Mouse (Mus musculus): Measurements from ENCODE around the gene Klhl25. TPM values are rescaled to one million over a fixed set of nuclear protein-coding genes. Genes with fewer than 3 reads are reported as not detected.
"Not testable (repeated sequence)": the region's sequence is repeated elsewhere in the genome, so short reads cannot be mapped to it uniquely, and the experiment has no call there.

Klhl25 gene
- polyA plus RNA-seq, 1 experiment from 2014 or later, result 40.1 TPM

GRCm38 (mm10) chr7:75881791-75882190, 33.7 kb downstream of the Klhl25 start:
- Histone ChIP-seq H3K9me3 (no peaks in the 10 kb centered on the region), H3K36me3 (no peaks in the 10 kb centered on the region), H3K27ac (replicated peaks) (no peak overlapping the region), H3K9ac (replicated peaks) (no peak overlapping the region), H3K27me3 (no peaks in the 10 kb centered on the region), H3K4me2 (replicated peaks) (no peak overlapping the region), H3K4me1 (peaks cover 7% of the 10 kb centered on the region), H3K4me3 (no peak overlapping the region)
- WGBS, result 75% methylated on average over 3 of the region's 3 CpGs
- no peak for ATAC-seq (replicated peaks)

DNA sequence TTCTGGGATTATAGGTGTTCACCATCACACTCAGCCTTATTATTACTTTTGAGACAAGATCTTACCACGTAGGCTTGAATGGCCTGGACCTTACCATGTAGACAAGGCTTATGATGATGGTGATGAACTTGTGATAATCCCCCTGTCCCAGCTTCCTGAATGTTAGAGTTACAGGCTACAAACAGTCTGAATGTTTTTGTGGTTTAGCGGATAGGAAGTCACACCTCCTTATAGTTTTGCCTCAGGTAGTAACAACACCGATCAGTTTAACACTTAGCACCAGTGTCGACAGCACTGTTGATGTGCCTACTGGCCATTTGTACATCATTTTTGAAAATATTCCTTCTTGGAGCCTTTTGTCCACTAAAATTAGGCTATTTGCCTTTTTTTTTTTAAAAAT, 43.4 kb downstream of the Klhl25 start:
- H3K27me3 ChIP-seq, result no peaks in the 10 kb centered on the region
- H3K4me1 ChIP-seq, result no peaks in the 10 kb centered on the region

GRCm38 (mm10) chr7:75892737-75893136, 44.6 kb downstream of the Klhl25 start:
- Histone ChIP-seq H3K9ac (replicated peaks) (no peak overlapping the region), H3K27ac (replicated peaks) (no peak overlapping the region), H3K27me3 (no peaks in the 10 kb centered on the region), H3K36me3 (no peaks in the 10 kb centered on the region), H3K4me1 (no peaks in the 10 kb centered on the region), H3K4me3 (no peak overlapping the region), H3K4me2 (replicated peaks) (no peak overlapping the region), H3K9me3 (no peaks in the 10 kb centered on the region)
- ATAC-seq (replicated peaks), result no peak
- WGBS, result 88% methylated on average over 3 of the region's 3 CpGs

More for the DNA sequence above, 43.4 kb downstream of the Klhl25 start:
- Histone ChIP-seq H3K36me3 (no peaks in the 10 kb centered on the region), H3K27ac (replicated peaks) (no peak overlapping the region), H3K9ac (replicated peaks) (no peak overlapping the region), H3K9me3 (no peaks in the 10 kb centered on the region), H3K4me3 (no peak overlapping the region), H3K4me2 (replicated peaks) (no peak overlapping the region)
- WGBS, result 93% methylated on average over 4 of the region's 4 CpGs
- no peak for ATAC-seq (replicated peaks)

- Histone ChIP-seq H3K36me3 (no peaks in the 10 kb centered on the region), H3K4me2 (replicated peaks) (no peak overlapping the region), H3K27ac (replicated peaks) (no peak overlapping the region), H3K9ac (replicated peaks) (no peak overlapping the region), H3K27me3 (no peaks in the 10 kb centered on the region), H3K9me3 (no peaks in the 10 kb centered on the region), H3K4me1 (no peaks in the 10 kb centered on the region), H3K4me3 (no peak overlapping the region)
- ATAC-seq (replicated peaks), result no peak
- 89% methylated on average over 8 of the region's 8 CpGs for WGBS
Measured at GRCm38 (mm10) chr7:75893709-75894108, 45.6 kb downstream of the Klhl25 start.

DNA sequence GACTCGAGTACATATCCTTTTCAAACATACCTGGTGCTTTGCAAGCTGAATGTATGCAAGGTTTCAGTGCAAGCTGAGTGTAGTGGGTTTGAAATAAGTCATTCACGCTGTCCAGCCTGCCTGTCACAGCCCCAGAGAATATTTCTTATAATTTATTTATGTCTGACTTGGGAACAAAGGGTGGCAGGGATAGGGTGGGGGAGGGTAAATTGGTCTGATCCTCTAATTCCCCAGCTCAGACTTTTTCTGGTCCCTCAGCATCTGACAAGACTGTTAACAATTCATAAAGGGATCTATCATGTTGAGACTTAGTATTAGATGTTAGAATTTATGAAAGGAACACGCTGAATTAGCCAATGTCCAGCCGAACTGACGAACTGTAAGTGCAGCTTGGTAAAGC, 48.9 kb downstream of the Klhl25 start:
- Histone ChIP-seq H3K4me1 (no peaks in the 10 kb centered on the region), H3K27me3 (no peaks in the 10 kb centered on the region), H3K36me3 (no peaks in the 10 kb centered on the region), H3K4me2 (replicated peaks) (no peak overlapping the region), H3K9ac (replicated peaks) (no peak overlapping the region), H3K27ac (replicated peaks) (no peak overlapping the region), H3K9me3 (no peaks in the 10 kb centered on the region), H3K4me3 (no peak overlapping the region)
- no peak for ATAC-seq (replicated peaks)
- 89% methylated on average over 5 of the region's 5 CpGs for WGBS

DNA sequence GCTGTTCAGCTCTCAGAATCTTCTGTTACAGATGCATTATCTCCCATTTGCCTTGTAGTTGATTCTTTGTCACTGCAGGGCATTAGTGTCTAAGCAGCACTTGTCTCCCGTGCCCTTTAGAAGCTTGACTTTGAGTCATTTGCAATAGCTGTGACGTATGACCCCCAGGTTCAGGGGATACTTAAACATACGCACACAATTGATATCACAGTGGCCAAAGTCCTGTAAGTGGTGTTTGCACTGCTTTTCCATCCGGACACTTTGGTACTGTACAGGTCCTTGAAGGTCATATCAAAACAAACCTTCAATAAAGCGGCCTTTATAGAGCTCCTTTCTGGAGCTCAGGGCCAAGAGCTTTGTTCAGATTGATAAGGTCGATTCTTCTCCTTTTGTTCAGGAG, 51.0 kb downstream of the Klhl25 start:
- H3K27me3 ChIP-seq, result no peaks in the 10 kb centered on the region
- ATAC-seq (replicated peaks), result no peak
- 70% methylated on average over 6 of the region's 6 CpGs for WGBS
- H3K27ac ChIP-seq (replicated peaks), result no peak overlapping the region
- H3K9me3 ChIP-seq, result no peaks in the 10 kb centered on the region
- no peaks in the 10 kb centered on the region for H3K36me3 ChIP-seq
- H3K4me1 ChIP-seq, result no peaks in the 10 kb centered on the region
- no peak overlapping the region for H3K4me2 ChIP-seq (replicated peaks)
- no peak overlapping the region for H3K9ac ChIP-seq (replicated peaks)
- no peak overlapping the region for H3K4me3 ChIP-seq

DNA sequence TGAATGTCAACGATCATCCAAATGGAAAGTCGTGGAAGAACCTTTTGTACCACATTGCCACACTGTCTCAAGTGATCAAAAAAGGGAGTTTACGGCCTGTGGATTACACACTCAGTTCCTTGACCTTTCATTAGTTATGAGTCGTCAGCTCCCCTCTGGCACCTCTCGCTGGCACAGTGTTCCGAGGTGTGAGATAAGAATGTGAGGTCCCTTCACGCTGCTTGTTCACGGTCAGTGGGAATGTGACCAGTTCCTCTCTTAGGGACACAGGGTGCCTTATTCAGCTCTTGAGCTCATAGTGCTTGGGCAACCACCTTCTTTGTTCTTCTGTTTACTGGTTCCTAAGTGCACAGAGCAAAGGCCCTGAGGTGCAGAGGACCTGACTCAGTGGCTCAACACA, 51.4 kb downstream of the Klhl25 start:
- no peaks in the 10 kb centered on the region for H3K27me3 ChIP-seq
- 62% methylated on average over 8 of the region's 8 CpGs for WGBS

DNA sequence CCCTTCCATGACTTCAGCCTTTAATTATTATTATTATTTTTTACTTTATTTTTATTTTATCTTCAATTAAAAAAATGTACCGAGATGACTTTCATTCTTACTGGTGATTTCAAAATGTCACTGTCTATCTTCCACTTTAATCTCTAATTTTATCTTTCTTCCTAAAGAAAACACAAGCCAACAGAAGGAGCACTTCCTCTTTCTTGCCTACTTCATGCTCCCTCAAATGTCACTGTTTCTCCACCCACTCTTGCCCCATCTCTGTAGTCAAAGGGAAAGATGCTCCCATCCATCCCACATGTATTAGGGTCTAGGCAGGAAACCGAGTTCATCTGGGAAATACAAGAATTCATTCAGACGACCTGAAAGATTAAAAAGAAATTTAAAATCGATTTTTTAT, 51.8 kb downstream of the Klhl25 start:
- no peak overlapping the region for H3K4me3 ChIP-seq
- 76% methylated on average over 4 of the region's 4 CpGs for WGBS
- no peak overlapping the region for H3K4me2 ChIP-seq (replicated peaks)
- H3K9ac ChIP-seq (replicated peaks), result no peak overlapping the region
- no peak for ATAC-seq (replicated peaks)
- H3K9me3 ChIP-seq, result no peaks in the 10 kb centered on the region
- no peaks in the 10 kb centered on the region for H3K36me3 ChIP-seq
- no peaks in the 10 kb centered on the region for H3K27me3 ChIP-seq
- H3K4me1 ChIP-seq, result no peaks in the 10 kb centered on the region
- H3K27ac ChIP-seq (replicated peaks), result no peak overlapping the region

More for the DNA sequence above, 51.4 kb downstream of the Klhl25 start:
- Histone ChIP-seq H3K9me3 (no peaks in the 10 kb centered on the region), H3K4me2 (replicated peaks) (no peak overlapping the region), H3K4me1 (no peaks in the 10 kb centered on the region), H3K27ac (replicated peaks) (no peak overlapping the region), H3K9ac (replicated peaks) (no peak overlapping the region), H3K36me3 (no peaks in the 10 kb centered on the region), H3K4me3 (no peak overlapping the region)
- no peak for ATAC-seq (replicated peaks)

GRCm38 (mm10) chr7:75905145-75905544, 57.0 kb downstream of the Klhl25 start:
- no peaks in the 10 kb centered on the region for H3K27me3 ChIP-seq
- H3K4me3 ChIP-seq, result no peak overlapping the region
- no peaks in the 10 kb centered on the region for H3K4me1 ChIP-seq
- H3K4me2 ChIP-seq (replicated peaks), result no peak overlapping the region
- H3K27ac ChIP-seq (replicated peaks), result no peak overlapping the region
- no peaks in the 10 kb centered on the region for H3K36me3 ChIP-seq
- ATAC-seq (replicated peaks), result no peak
- no peaks in the 10 kb centered on the region for H3K9me3 ChIP-seq
- H3K9ac ChIP-seq (replicated peaks), result no peak overlapping the region
- WGBS, result 47% methylated on average over 2 of the region's 2 CpGs

DNA sequence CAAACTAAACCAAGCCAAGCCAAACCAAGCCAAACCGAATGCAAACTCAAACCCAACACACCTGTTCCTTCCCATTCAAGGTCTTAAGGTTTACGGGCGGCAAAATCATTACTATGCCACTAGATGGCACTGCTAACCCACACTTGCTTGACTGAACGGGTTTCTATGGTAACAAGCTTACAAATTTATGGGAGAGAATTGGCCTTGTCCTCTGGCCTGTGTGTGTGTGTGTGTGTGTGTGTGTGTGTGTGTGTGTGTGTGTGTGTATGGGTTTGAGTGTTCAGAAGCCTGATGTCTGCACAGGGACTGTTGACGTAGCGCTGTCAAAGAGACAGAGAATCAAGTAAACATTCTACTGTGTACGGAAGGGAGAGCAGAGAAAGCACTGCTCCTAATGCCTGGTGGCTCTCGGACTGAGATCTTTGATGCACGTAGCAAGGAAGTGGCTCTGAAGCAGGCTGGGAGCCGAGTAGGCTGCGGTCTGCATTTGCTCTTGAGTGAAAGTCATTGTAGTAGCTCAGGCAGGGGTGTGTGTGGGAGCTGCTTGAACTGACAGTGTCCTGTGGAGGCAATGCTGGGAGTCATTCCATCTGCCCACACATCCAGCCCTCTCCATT, 62.0 kb downstream of the Klhl25 start:
- peak; percentile 82 for ATAC-seq (replicated peaks)
- Histone ChIP-seq H3K4me2 (replicated peaks) (peak overlapping the region; percentile 37), H3K27ac (replicated peaks) (peak overlapping the region; percentile 71), H3K36me3 (no peaks in the 10 kb centered on the region), H3K9me3 (no peaks in the 10 kb centered on the region), H3K4me1 (peaks cover 6% of the 10 kb centered on the region), H3K27me3 (no peaks in the 10 kb centered on the region), H3K4me3 (peak overlapping the region; percentile 37), H3K9ac (replicated peaks) (0 out of 2 replicates have a peak overlapping the region, but pooled peaks have one; percentile 7)
- WGBS, result 4% methylated on average over 11 of the region's 11 CpGs

DNA sequence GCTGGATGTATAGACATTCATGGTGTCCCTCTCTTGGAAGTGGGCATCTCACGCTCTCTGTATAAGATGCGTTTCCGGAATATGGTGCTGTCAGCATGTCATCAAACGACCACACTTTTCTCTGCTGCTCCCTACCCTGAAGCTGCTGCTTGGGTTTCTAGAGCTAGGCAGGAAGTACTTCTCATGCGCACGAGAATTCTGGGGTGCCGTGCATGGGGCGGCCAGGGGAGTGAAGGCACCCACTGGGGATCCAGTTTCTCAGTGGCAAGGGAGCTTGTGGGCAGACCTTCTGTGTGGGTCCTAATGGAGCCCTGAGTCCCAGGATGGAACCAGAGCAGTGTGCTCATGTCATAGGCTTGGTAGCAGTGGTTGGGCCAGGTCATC, 62.5 kb downstream of the Klhl25 start:
- H3K27ac ChIP-seq (replicated peaks), result peak overlapping the region; percentile 71
- WGBS, result 82% methylated on average over 8 of the region's 8 CpGs
- H3K9ac ChIP-seq (replicated peaks), result 0 out of 2 replicates have a peak overlapping the region, but pooled peaks have one; percentile 7
- H3K27me3 ChIP-seq, result no peaks in the 10 kb centered on the region
- H3K4me3 ChIP-seq, result peak overlapping the region; percentile 37
- no peaks in the 10 kb centered on the region for H3K36me3 ChIP-seq
- no peak for ATAC-seq (replicated peaks)
- peaks cover 6% of the 10 kb centered on the region for H3K4me1 ChIP-seq
- H3K4me2 ChIP-seq (replicated peaks), result peak overlapping the region; percentile 37
- H3K9me3 ChIP-seq, result no peaks in the 10 kb centered on the region

DNA sequence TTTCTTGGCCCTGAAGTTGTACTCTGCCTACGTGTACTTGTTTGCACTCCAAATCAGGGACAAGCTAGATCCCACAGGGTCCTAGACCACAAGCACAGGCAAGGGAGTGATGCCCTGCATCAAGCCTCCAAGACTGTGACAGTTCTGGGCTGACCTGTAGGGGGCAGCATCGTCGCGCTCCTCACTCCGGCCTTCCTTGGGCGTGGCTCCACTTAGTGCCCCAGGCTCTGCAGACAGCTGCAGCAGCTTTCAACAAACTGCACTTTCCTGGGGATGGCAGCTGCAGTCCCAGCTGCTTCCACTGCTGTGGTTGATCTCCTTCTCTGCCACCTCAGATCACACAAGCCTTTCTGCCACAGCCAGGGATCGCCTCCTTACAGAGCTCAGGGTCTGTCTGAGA, 65.8 kb downstream of the Klhl25 start:
- WGBS, result 2% methylated on average over 7 of the region's 7 CpGs
- H3K27me3 ChIP-seq, result no peaks in the 10 kb centered on the region
- peaks cover 6% of the 10 kb centered on the region for H3K4me1 ChIP-seq
- H3K36me3 ChIP-seq, result no peaks in the 10 kb centered on the region
- H3K4me2 ChIP-seq (replicated peaks), result no peak overlapping the region
- H3K4me3 ChIP-seq, result no peak overlapping the region
- ATAC-seq (replicated peaks), result peak; percentile 80
- no peaks in the 10 kb centered on the region for H3K9me3 ChIP-seq
- H3K27ac ChIP-seq (replicated peaks), result no peak overlapping the region
- H3K9ac ChIP-seq (replicated peaks), result no peak overlapping the region

- H3K27me3 ChIP-seq; H3K27ac ChIP-seq (replicated peaks); H3K4me1 ChIP-seq; H3K36me3 ChIP-seq; H3K9ac ChIP-seq (replicated peaks); H3K4me3 ChIP-seq; H3K9me3 ChIP-seq; H3K4me2 ChIP-seq (replicated peaks); ATAC-seq (replicated peaks): not testable (repeated sequence)
- WGBS, result 97% methylated on average over 3 of the region's 3 CpGs
Measured at GRCm38 (mm10) chr7:75915550-75915949, 67.4 kb downstream of the Klhl25 start.

All from forebrain, embryonic 15.5 days (tissue).